Mouse (Mus musculus): ENCODE measurements around the gene G3bp1.

GRCm38 (mm10) chr11:55458501-55458900 is 11.0 kb upstream of the G3bp1 start:
- TF ChIP-seq CTCF (IDR thresholded peaks at IDR 0.05; ENCODE audit: low read depth): no peak
- TF ChIP-seq EP300 (IDR thresholded peaks at IDR 0.05; ENCODE audit: low read depth): no peak

Data from liver, embryonic 14.5 days (tissue).